Mouse (Mus musculus): Measurements from ENCODE around the gene Lhfpl5.
A peak's percentile ranks its signal among the peaks of the same experiment; 100 is the strongest.

- peak in 1 of 2 experiments; percentile 37; a peak in 2 of 4 replicates for TF ChIP-seq CTCF (conservative IDR thresholded peaks at IDR 0.05 in 1 of 2, IDR thresholded peaks at IDR 0.05 in 1 of 2; ENCODE audit: low read depth in 2 of 2, low read length in 2 of 2)
- no peak for TF ChIP-seq ELF1 (IDR thresholded peaks at IDR 0.05; ENCODE audit: low read depth, low read length)
- TF ChIP-seq POLR2A (IDR thresholded peaks at IDR 0.05; ENCODE audit: low read depth, low read length): no peak
Measured at GRCm38 (mm10) chr17:28581056-28581455, 5.6 kb downstream of the Lhfpl5 start.

Data from CH12.LX (cell line).